Mouse (Mus musculus): ENCODE data around the gene Tubg2. TPM values are rescaled to one million over a fixed set of nuclear protein-coding genes. Genes with fewer than 3 reads are reported as not detected.
A peak's percentile ranks its signal among the peaks of the same experiment; 100 is the strongest.

Tubg2 gene
- total and polyA plus RNA-seq, 2 experiments from 2014 or later, result 1.8 TPM; not detected in 1

DNA sequence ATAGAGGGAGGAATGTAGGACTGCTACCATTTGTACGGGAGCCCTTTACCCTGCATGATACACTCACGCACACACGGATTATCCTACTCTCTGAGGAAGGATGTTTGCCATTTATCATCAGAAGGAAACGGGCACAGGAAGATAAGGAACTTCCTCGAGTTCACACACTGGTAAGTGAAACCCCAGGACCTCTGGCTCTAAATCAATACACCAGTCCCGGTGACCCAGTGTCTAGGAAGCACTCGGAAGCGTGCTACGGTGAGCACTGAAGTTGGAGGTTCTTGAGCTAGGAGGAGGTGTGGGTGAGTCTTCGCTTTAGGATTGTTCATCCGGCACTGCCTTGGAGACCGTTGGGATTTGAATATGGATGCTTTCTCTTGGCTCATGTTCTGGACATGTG is 22.7 kb upstream of the Tubg2 start:
- DNase-seq (ENCODE audit: low spot score), result no peak
- Histone ChIP-seq H3K27me3 (ENCODE audit: control insufficient read depth, insufficient read depth, low read length) (no peaks in the 10 kb centered on the region), H3K4me2 (ENCODE audit: low read depth, low read length) (no peak overlapping the region), H3K27ac (ENCODE audit: low read depth) (no peak overlapping the region), H3K4me1 (ENCODE audit: control insufficient read depth, insufficient read depth) (peaks cover 14% of the 10 kb centered on the region; the same call in 1 of the 2 replicates), H3K36me3 (replicated peaks; ENCODE audit: control insufficient read depth, insufficient read depth, low read length) (no peaks in the 10 kb centered on the region), H3K9ac (replicated peaks; ENCODE audit: low read depth, low read length) (no peak overlapping the region), H3K4me3 (ENCODE audit: low read depth, low read length) (no peak overlapping the region), H3K9me3 (replicated peaks; ENCODE audit: control insufficient read depth, low read length) (no peaks in the 10 kb centered on the region)
- TF ChIP-seq CTCF (IDR thresholded peaks at IDR 0.05; ENCODE audit: low read depth) (no peak), EP300 (IDR thresholded peaks at IDR 0.05; ENCODE audit: low read depth) (no peak)
- 59% methylated on average over 12 of the region's 12 CpGs for WGBS
- no peak for ATAC-seq (ENCODE audit: insufficient read depth, low read depth)

DNA sequence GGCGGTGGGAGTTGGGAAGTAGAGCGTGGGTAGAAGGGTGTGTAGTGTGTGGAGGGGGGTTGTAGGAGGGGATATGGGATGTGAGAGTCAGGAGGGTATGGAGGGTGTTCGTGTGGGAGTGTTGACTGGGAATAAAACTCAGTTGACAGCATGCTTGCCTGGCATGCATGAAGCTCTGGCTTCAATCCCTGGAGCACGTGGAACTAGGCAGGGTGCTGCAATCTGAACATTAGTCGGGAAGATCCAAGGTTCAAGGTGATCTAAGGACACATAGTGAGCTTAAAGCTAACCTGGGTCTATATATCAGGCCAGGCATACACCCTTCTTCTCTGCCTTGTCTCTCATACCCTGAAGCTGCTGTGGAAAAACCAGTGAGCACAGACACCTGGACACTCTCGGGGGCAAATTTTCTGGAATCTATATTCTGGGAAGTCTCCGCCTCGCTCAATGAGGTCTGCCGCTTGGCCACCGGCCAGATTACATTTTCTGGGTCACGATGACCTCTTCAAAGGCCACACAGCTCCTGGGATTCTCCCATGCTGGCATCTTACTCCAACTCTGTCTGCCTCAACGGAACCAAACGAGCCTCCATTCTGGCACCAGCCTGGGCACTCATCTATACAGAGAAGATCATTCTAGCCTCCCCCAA is 21.4 kb upstream of the Tubg2 start:
- Histone ChIP-seq H3K9ac (replicated peaks; ENCODE audit: low read depth, low read length) (no peak overlapping the region), H3K4me3 (ENCODE audit: low read depth, low read length) (no peak overlapping the region), H3K27me3 (ENCODE audit: control insufficient read depth, insufficient read depth, low read length) (no peaks in the 10 kb centered on the region), H3K4me2 (ENCODE audit: low read depth, low read length) (no peak overlapping the region), H3K36me3 (replicated peaks; ENCODE audit: control insufficient read depth, insufficient read depth, low read length) (no peaks in the 10 kb centered on the region), H3K9me3 (replicated peaks; ENCODE audit: control insufficient read depth, low read length) (no peaks in the 10 kb centered on the region), H3K4me1 (ENCODE audit: control insufficient read depth, insufficient read depth) (peaks cover 14% of the 10 kb centered on the region; the same call in 1 of the 2 replicates), H3K27ac (ENCODE audit: low read depth) (no peak overlapping the region)
- no peak for ATAC-seq (ENCODE audit: insufficient read depth, low read depth)
- WGBS, result 47% methylated on average over 13 of the region's 13 CpGs
- DNase-seq (ENCODE audit: low spot score), result no peak
- TF ChIP-seq EP300 (IDR thresholded peaks at IDR 0.05; ENCODE audit: low read depth), result no peak

DNA sequence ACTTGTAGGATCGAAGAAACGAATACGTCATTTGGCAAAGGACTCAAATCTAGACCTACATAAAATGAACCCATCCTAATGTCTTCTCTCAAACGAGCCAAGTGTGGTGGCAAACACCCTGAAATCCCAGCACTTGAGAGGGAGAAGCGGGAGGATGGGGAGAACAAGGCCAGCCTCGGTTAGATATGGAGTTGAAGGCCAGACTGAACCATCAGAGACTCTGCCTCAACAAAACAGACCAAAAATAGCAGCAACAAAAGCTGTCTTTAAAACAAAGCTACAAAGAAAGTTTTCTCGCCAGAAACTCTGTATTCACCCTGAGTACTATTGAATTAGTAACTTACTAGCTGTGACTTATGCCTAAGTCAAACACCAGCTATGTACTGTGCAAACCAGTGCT is 18.7 kb upstream of the Tubg2 start:
- no peak for DNase-seq (ENCODE audit: low spot score)
- Histone ChIP-seq H3K27ac (ENCODE audit: low read depth) (no peak overlapping the region), H3K27me3 (ENCODE audit: control insufficient read depth, insufficient read depth, low read length) (no peaks in the 10 kb centered on the region), H3K4me1 (ENCODE audit: control insufficient read depth, insufficient read depth) (0 out of 2 replicates have a peak, but pooled peaks cover 6% of the 10 kb centered on the region), H3K9ac (replicated peaks; ENCODE audit: low read depth, low read length) (no peak overlapping the region), H3K36me3 (replicated peaks; ENCODE audit: control insufficient read depth, insufficient read depth, low read length) (no peaks in the 10 kb centered on the region), H3K4me3 (ENCODE audit: low read depth, low read length) (no peak overlapping the region), H3K4me2 (ENCODE audit: low read depth, low read length) (no peak overlapping the region), H3K9me3 (replicated peaks; ENCODE audit: control insufficient read depth, low read length) (no peaks in the 10 kb centered on the region)
- TF ChIP-seq CTCF (IDR thresholded peaks at IDR 0.05; ENCODE audit: low read depth) (no peak), EP300 (IDR thresholded peaks at IDR 0.05; ENCODE audit: low read depth) (no peak)
- WGBS, result 68% methylated on average over 7 of the region's 7 CpGs
- no peak for ATAC-seq (ENCODE audit: insufficient read depth, low read depth)

GRCm38 (mm10) chr11:101138536-101139181 is 17.0 kb upstream of the Tubg2 start:
- WGBS, result 38% methylated on average over 15 of the region's 15 CpGs
- 0 out of 2 replicates have a peak, but pooled peaks cover 6% of the 10 kb centered on the region for H3K4me1 ChIP-seq (ENCODE audit: control insufficient read depth, insufficient read depth)
- no peak for DNase-seq (ENCODE audit: low spot score)
- 0 out of 2 replicates have a peak, but pooled peaks have one; percentile 23 for ATAC-seq (ENCODE audit: insufficient read depth, low read depth)
- no peaks in the 10 kb centered on the region for H3K9me3 ChIP-seq (replicated peaks; ENCODE audit: control insufficient read depth, low read length)
- peak overlapping the region; percentile 34 for H3K4me2 ChIP-seq (ENCODE audit: low read depth, low read length)
- no peak for TF ChIP-seq EP300 (IDR thresholded peaks at IDR 0.05; ENCODE audit: low read depth)
- TF ChIP-seq CTCF (IDR thresholded peaks at IDR 0.05; ENCODE audit: low read depth), result no peak
- H3K9ac ChIP-seq (replicated peaks; ENCODE audit: low read depth, low read length), result no peak overlapping the region
- H3K4me3 ChIP-seq (ENCODE audit: low read depth, low read length), result no peak overlapping the region
- H3K36me3 ChIP-seq (replicated peaks; ENCODE audit: control insufficient read depth, insufficient read depth, low read length), result no peaks in the 10 kb centered on the region
- H3K27ac ChIP-seq (ENCODE audit: low read depth), result no peak overlapping the region
- H3K27me3 ChIP-seq (ENCODE audit: control insufficient read depth, insufficient read depth, low read length), result no peaks in the 10 kb centered on the region

GRCm38 (mm10) chr11:101140164-101140819 is 15.4 kb upstream of the Tubg2 start:
- Histone ChIP-seq H3K4me2 (ENCODE audit: low read depth, low read length) (peak overlapping the region; percentile 62), H3K36me3 (replicated peaks; ENCODE audit: control insufficient read depth, insufficient read depth, low read length) (no peaks in the 10 kb centered on the region), H3K27me3 (ENCODE audit: control insufficient read depth, insufficient read depth, low read length) (no peaks in the 10 kb centered on the region), H3K9me3 (replicated peaks; ENCODE audit: control insufficient read depth, low read length) (no peaks in the 10 kb centered on the region), H3K9ac (replicated peaks; ENCODE audit: low read depth, low read length) (no peak overlapping the region; the same call in 1 of the 2 replicates), H3K4me3 (ENCODE audit: low read depth, low read length) (peak overlapping the region; percentile 37), H3K4me1 (ENCODE audit: control insufficient read depth, insufficient read depth) (0 out of 2 replicates have a peak, but pooled peaks cover 4% of the 10 kb centered on the region), H3K27ac (ENCODE audit: low read depth) (peak overlapping the region; percentile 47)
- ATAC-seq (ENCODE audit: insufficient read depth, low read depth) (peak; percentile 52), DNase-seq (ENCODE audit: low spot score) (peak; percentile 70)
- WGBS, result 26% methylated on average over 27 of the region's 27 CpGs
- TF ChIP-seq CTCF (IDR thresholded peaks at IDR 0.05; ENCODE audit: low read depth), result no peak
- TF ChIP-seq EP300 (IDR thresholded peaks at IDR 0.05; ENCODE audit: low read depth), result no peak
